Mouse (Mus musculus): ENCODE measurements around the gene Ppp2r3d. TPM values are rescaled to one million over a fixed set of nuclear protein-coding genes. Genes with fewer than 3 reads are reported as not detected.
"Not testable (repeated sequence)": the region's sequence is repeated elsewhere in the genome, so short reads cannot be mapped to it uniquely, and the experiment has no call there.

Gene Ppp2r3d
- polyA plus RNA-seq (2015; fragmentation: Nextera tagmentation; extraction: Ambion mirVana), result 114 and 144 TPM in 2 replicates

- Histone ChIP-seq H3K9ac (no peak within 1 kb of the TSS), H3K27ac (no peak within 1 kb of the TSS), H3K36me3 (peaks cover 16% of the 10 kb centered on the region), H3K4me2 (no peak within 1 kb of the TSS), H3K27me3 (no peaks in the 10 kb centered on the region), H3K4me1 (no peaks in the 10 kb centered on the region), H3K4me3 (no peak within 1 kb of the TSS), H3K9me3 (0 out of 2 replicates have a peak, but pooled peaks cover 12% of the 10 kb centered on the region)
- 97% methylated on average over 22 of the region's 22 CpGs for WGBS
- no peak for ATAC-seq (ENCODE audit: insufficient number of reproducible peaks, low FRiP score, low TSS enrichment, low read depth)
These were observed at the start of gene Ppp2r3d for GRCm38 (mm10) chr9:124476096-124476902. Gene Ppp2r3d (minus strand): TSS chr9:124476898.

GRCm38 (mm10) chr9:124493693-124494092 is 17.0 kb upstream of the Ppp2r3d start, which contains the start of gene Gm21836:
Gene Gm21836 (minus strand): TSS chr9:124493793.
- not testable (repeated sequence) for H3K27ac ChIP-seq; H3K27me3 ChIP-seq; H3K9me3 ChIP-seq; ATAC-seq (ENCODE audit: insufficient number of reproducible peaks, low FRiP score, low TSS enrichment, low read depth); H3K9ac ChIP-seq; H3K36me3 ChIP-seq; H3K4me2 ChIP-seq; H3K4me3 ChIP-seq; H3K4me1 ChIP-seq
- WGBS, result 86% methylated on average over 2 of the region's 2 CpGs

GRCm38 (mm10) chr9:124480361-124480980 is 3.8 kb upstream of the Ppp2r3d start:
- not testable (repeated sequence) for H3K4me3 ChIP-seq; H3K4me1 ChIP-seq; H3K27ac ChIP-seq; H3K27me3 ChIP-seq; ATAC-seq (ENCODE audit: insufficient number of reproducible peaks, low FRiP score, low TSS enrichment, low read depth); H3K9ac ChIP-seq; H3K4me2 ChIP-seq
- 59% methylated on average over 11 of the region's 15 CpGs for WGBS
- peaks cover 13% of the 10 kb centered on the region for H3K36me3 ChIP-seq
- H3K9me3 ChIP-seq, result 0 out of 2 replicates have a peak, but pooled peaks cover 12% of the 10 kb centered on the region

- ATAC-seq (ENCODE audit: insufficient number of reproducible peaks, low FRiP score, low TSS enrichment, low read depth), result no peak
- Histone ChIP-seq H3K9ac (no peak overlapping the region), H3K4me3 (no peak overlapping the region), H3K27me3 (no peaks in the 10 kb centered on the region), H3K4me2 (no peak overlapping the region), H3K4me1 (no peaks in the 10 kb centered on the region), H3K27ac (no peak overlapping the region), H3K9me3 (0 out of 2 replicates have a peak, but pooled peaks cover 12% of the 10 kb centered on the region), H3K36me3 (peaks cover 16% of the 10 kb centered on the region)
- 81% methylated on average over 3 of the region's 3 CpGs for WGBS
These were observed 1.4 kb upstream of the Ppp2r3d start for GRCm38 (mm10) chr9:124478081-124478480.

- H3K9ac ChIP-seq, result no peak overlapping the region
- H3K4me3 ChIP-seq, result no peak overlapping the region
- no peak overlapping the region for H3K4me2 ChIP-seq
- H3K36me3 ChIP-seq, result peaks cover 16% of the 10 kb centered on the region
- no peaks in the 10 kb centered on the region for H3K4me1 ChIP-seq
- 91% methylated on average over 15 of the region's 15 CpGs for WGBS
- no peak overlapping the region for H3K27ac ChIP-seq
- H3K9me3 ChIP-seq, result 0 out of 2 replicates have a peak, but pooled peaks cover 12% of the 10 kb centered on the region
- no peak for ATAC-seq (ENCODE audit: insufficient number of reproducible peaks, low FRiP score, low TSS enrichment, low read depth)
- H3K27me3 ChIP-seq, result no peaks in the 10 kb centered on the region
These were observed 1.0 kb downstream of the Ppp2r3d start for GRCm38 (mm10) chr9:124475689-124476088.

- Histone ChIP-seq H3K4me2 (no peak overlapping the region), H3K36me3 (no peaks in the 10 kb centered on the region), H3K4me3 (no peak overlapping the region), H3K4me1 (no peaks in the 10 kb centered on the region), H3K27ac (no peak overlapping the region), H3K27me3 (no peaks in the 10 kb centered on the region), H3K9me3 (no peaks in the 10 kb centered on the region), H3K9ac (no peak overlapping the region)
- 2% methylated on average over 1 of the region's 1 CpGs for WGBS
- ATAC-seq (ENCODE audit: insufficient number of reproducible peaks, low FRiP score, low TSS enrichment, low read depth), result no peak
These were observed 20.1 kb downstream of the Ppp2r3d start for GRCm38 (mm10) chr9:124456572-124456971.

GRCm38 (mm10) chr9:124442533-124442855 is 34.2 kb downstream of the Ppp2r3d start:
- Histone ChIP-seq H3K9ac (no peak overlapping the region), H3K4me3 (no peak overlapping the region), H3K27me3 (no peaks in the 10 kb centered on the region), H3K9me3 (peaks cover 21% of the 10 kb centered on the region), H3K4me2 (no peak overlapping the region), H3K4me1 (no peaks in the 10 kb centered on the region), H3K36me3 (peaks cover 35% of the 10 kb centered on the region), H3K27ac (no peak overlapping the region)
- no peak; the same call in 1 of the 2 replicates for ATAC-seq (ENCODE audit: insufficient number of reproducible peaks, low FRiP score, low TSS enrichment, low read depth)
- WGBS, result 98% methylated on average over 15 of the region's 15 CpGs

GRCm38 (mm10) chr9:124441681-124442532 is 34.8 kb downstream of the Ppp2r3d start:
- peak; percentile 30 for ATAC-seq (ENCODE audit: insufficient number of reproducible peaks, low FRiP score, low TSS enrichment, low read depth)

GRCm38 (mm10) chr9:124440724-124441045 is 36.0 kb downstream of the Ppp2r3d start:
- Histone ChIP-seq H3K36me3 (peaks cover 35% of the 10 kb centered on the region), H3K4me1 (no peaks in the 10 kb centered on the region), H3K27me3 (no peaks in the 10 kb centered on the region), H3K4me3 (no peak overlapping the region), H3K9ac (no peak overlapping the region), H3K9me3 (peaks cover 21% of the 10 kb centered on the region), H3K4me2 (no peak overlapping the region), H3K27ac (no peak overlapping the region)
- WGBS, result 72% methylated on average over 14 of the region's 14 CpGs
- ATAC-seq (ENCODE audit: insufficient number of reproducible peaks, low FRiP score, low TSS enrichment, low read depth), result no peak

More at GRCm38 (mm10) chr9:124441681-124442532, 34.8 kb downstream of the Ppp2r3d start:
- Histone ChIP-seq H3K4me1 (no peaks in the 10 kb centered on the region), H3K9me3 (peaks cover 21% of the 10 kb centered on the region), H3K4me3 (no peak overlapping the region), H3K27ac (no peak overlapping the region), H3K36me3 (peaks cover 35% of the 10 kb centered on the region), H3K9ac (no peak overlapping the region), H3K27me3 (no peaks in the 10 kb centered on the region), H3K4me2 (no peak overlapping the region)
- 98% methylated on average over 45 of the region's 45 CpGs for WGBS

- H3K9ac ChIP-seq, result no peak overlapping the region
- no peak overlapping the region for H3K4me3 ChIP-seq
- H3K27me3 ChIP-seq, result no peaks in the 10 kb centered on the region
- H3K4me1 ChIP-seq, result no peaks in the 10 kb centered on the region
- peak; percentile 75 for ATAC-seq (ENCODE audit: insufficient number of reproducible peaks, low FRiP score, low TSS enrichment, low read depth)
- no peak overlapping the region for H3K4me2 ChIP-seq
- peaks cover 21% of the 10 kb centered on the region for H3K9me3 ChIP-seq
- WGBS, result 90% methylated on average over 29 of the region's 29 CpGs
- H3K36me3 ChIP-seq, result peaks cover 35% of the 10 kb centered on the region
- H3K27ac ChIP-seq, result no peak overlapping the region
These were observed 36.6 kb downstream of the Ppp2r3d start for GRCm38 (mm10) chr9:124439848-124440723.

GRCm38 (mm10) chr9:124439403-124439847 is 37.3 kb downstream of the Ppp2r3d start:
- WGBS, result 93% methylated on average over 13 of the region's 13 CpGs
- H3K4me2 ChIP-seq, result no peak overlapping the region
- ATAC-seq (ENCODE audit: insufficient number of reproducible peaks, low FRiP score, low TSS enrichment, low read depth), result peak; percentile 45
- H3K9me3 ChIP-seq, result peaks cover 21% of the 10 kb centered on the region
- no peaks in the 10 kb centered on the region for H3K27me3 ChIP-seq
- no peaks in the 10 kb centered on the region for H3K4me1 ChIP-seq
- peaks cover 35% of the 10 kb centered on the region for H3K36me3 ChIP-seq
- H3K4me3 ChIP-seq, result no peak overlapping the region
- H3K9ac ChIP-seq, result no peak overlapping the region
- H3K27ac ChIP-seq, result no peak overlapping the region
